Mouse (Mus musculus) embryo, embryonic 10.5 days (tissue): ENCODE measurements at regions not wholly inside any gene's neighbourhood (a gene's known extent, or its start where the extent isn't known, plus 50 kb on each side); places are given as distances from the start of the nearest gene placed in this dataset.

Experiments
- DNase-seq: peaks from one replicate; pipeline ENCODE4 v3.0.0-alpha.2; 2015; ENCODE audit warnings: low spot score

DNA sequence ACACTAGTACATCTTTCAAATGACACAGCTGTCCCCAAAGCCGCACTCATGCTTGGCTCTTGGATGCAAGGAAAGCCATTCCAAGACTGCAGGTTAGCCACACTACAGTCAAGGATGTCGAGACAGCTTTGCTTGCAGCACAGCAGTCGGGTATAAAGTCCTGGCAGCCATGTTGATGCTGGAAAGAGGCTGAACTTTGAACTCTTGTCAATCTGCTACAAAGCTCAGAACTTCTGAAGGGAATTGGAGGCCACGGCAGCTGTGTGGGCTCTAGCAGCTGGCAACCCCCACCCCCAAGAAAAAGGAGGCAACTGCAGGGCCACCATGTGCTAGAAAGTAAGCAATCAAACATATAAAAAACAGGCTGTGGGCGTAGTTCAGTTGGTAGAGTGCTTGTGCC, 90.0 kb upstream of the Zcchc2 start:
- no peak for DNase-seq

DNA sequence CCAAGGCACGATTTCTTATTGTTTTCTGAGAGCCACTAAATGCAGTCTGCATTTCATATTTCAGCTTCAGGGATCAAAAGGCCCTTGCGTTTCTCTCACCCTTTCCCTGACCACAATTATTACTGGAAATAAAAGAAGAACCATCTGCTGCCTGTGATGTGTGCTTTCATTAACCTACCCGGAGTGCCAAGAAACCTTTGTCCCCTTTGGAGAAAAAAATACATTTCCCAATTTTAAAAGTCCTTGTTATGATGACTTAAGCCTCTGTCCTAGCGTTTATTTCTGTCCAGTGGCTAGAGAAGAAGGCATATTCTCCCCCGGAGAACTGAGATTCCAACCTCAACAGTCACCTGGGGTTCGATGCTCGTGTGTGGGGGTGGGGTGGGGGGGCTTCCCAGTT, 89.3 kb upstream of the Zcchc2 start:
- DNase-seq = no peak

DNA sequence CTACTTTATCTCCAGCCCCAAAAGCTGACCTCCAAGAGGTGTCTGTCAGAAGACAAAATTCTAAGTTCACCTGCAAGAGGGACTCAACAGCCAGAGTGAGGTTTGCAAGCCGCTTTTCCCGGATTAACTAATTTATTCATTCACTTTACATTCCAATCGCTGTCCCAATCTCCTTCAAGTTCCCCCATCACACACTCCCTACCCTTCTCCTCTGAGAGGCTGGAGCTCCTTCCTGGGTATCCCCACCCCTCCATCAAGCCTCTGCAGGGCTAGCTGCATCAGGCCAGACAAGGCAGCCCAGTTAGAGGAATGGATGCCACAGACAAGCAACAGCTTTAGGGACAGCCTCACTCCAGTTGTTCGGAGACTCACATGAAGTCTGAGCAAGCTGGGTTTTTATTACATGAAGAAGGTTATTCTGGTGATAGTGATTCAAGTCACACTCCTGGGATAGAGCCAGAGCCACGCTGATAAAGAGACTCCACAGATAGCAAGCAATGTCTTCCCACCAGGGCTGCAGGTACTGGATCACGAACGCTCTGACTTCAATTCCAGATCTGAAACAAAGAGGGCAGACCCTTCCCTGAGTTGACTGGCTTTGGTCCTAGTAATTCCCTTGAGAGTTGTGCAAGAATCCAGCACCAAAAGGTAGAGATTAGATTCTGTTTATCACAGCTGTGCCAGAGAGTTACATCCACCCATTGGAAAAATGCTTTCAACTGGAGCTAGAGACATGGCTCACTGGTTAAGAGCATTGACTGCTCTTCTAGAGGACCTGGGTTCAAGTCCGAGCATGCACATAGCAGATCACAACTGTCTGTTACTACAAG, 86.7 kb upstream of the Zcchc2 start:
- no peak for DNase-seq

DNA sequence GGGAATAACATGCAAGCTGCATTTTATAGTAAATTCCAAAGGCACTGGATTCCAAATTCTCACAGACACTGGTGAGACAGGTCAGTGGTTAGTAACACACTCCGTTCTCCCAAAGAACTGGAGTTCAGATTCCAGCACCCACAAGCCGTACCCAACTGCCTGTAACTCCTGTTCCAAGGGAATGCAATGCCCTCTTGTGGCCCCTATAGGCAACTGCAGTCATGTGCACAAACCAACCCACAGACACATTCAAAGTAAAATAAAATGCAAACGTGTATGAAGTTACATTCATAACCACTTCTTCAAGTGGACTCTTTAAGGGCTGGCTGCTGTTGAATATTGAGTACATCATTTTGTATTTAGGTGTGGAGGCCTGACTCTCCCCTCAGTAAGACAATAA, 85.5 kb upstream of the Zcchc2 start:
- no peak for DNase-seq

DNA sequence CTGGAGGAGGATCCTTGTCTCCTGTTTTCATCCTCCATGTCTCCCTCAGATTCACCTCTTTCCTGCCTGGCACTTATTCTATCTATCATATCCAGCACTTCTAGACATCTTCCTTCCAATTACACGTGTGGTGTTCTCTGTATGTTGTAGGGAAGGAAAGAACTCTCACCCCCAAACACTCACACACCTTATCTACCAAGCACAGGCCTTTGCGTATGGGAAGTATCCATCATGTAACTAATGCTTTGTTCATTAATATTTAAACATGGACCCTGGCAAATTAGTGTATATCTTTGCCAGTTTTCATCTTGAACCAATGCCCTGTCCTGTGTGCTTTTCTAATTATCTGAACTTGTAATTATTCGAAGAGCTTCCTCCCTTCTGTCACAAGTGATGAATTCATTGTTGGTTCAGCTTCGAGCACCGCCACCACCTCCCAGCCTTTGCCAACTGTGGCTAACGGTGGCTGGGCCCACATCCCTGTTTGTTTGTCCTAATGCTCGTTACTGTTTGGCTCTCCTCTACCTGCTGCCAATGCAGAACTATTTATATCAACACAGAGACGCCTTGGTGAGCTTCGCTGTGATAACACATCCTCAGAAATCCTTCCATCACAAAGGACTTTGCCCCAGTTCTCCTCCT, 84.3 kb upstream of the Zcchc2 start:
- DNase-seq = no peak

DNA sequence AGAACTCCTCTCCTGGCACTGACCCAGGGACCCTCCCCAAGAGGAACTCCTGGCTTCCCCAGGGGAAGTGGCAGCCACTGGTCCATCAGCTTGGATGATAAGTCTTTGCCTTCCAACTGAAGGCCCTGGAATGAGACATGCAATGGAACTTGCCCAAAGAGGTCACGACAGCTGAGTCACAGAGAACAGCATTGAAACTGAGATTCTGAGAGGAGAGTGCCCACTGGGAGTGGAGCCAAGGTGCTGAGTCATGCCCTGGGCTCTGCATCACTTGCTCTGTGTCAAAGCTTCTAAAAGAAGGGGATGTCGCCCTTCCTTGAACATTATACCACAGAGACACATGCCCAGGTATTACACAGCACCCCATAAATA, 83.8 kb upstream of the Zcchc2 start:
- no peak for DNase-seq

DNA sequence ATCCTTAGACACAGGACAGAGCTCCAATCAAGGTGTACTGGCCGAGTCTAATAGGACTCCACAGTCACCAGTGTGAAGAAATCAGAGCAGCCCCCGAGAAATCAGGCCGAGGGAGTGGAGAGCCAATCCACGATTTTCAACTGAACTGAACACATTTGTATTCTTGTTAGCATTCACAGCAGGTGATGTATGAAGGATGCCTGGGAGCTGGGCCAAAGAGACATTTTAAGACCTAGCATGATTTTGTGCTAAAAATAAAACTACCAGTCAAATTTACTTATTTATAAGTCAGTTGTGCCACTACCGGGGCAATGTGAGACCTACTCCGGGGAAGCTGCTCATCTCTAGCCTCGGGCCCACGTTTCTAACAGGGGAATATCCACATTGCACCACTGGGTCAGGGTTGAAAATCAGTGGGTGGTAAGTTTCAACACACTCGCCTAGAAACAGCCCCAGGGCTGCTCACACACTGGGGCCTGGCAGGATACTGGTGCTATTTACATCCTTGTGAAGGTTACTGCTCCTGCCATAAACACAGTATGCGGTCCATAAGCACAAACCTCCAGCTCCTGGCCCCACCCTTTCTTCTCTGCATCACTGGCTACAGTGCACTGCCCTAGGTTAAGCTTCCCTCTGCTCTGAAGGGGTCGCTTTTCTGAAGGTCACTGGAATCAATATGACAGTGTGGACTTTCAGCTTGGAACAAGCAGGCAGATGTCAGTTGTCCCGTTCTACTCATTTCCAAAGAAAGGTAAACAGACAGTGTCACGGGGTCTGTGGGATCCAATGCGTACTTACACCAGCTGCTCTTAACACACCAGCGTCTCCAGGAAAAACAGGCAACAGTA, 82.0 kb upstream of the Zcchc2 start:
- peak; percentile 11 for DNase-seq

DNA sequence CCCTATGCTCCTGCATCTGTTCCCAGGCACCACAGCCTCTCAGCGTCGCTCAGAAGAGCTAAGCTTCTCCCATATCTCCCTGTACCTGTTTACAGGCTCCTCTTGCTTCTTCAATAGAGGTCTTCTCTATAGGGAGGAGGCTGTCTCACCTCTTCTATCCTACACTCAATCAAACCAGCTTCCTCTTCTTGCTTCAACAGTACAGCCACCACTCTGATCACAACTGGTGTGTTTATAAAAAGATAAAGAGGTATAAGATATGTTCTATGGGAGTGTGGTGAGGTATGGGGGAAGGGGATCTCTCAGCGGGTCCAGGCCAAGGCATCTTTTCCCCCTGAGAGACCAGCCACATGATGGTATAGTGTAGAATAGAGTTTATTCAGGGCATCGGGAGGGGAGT, 81.1 kb upstream of the Zcchc2 start:
- no peak for DNase-seq

DNA sequence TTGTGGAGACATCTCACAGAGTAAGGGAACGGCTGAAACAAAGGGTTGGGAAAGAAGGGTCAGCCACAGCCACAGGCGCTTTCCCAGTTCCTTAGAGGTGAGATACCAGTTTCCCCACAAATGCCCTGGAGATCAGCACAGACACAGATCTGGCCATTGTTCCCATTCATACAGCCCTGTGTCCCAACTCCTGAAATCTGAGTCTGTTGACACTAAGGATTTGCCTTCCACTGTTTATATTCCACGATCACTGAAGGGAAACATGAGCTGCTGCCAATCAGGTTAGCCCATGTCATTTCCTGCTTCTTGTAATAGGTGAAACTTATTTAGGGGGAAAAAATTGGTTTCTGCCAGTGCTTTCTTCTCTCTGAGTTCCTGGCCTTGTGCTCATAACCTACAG, 78.5 kb upstream of the Zcchc2 start:
- DNase-seq = peak; percentile 28

DNA sequence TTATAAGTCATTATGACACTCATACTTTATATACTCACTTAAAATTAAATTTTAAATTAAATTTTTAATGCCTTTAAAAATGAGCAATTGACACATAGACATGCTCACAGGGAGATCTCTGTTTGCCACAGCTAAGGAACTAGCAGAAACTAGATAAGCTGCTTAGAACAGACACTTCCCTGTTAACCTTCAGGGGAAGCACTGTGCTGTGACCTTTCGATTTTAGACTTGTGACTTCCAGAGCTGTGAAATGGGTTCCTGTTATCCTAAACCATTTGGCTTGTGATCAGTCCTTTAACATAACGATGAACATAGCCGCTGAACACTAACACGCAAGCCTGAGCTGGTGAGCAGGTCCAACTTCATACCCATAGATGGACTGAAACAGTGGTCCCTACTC, 68.4 kb upstream of the Zcchc2 start:
- DNase-seq = no peak

DNA sequence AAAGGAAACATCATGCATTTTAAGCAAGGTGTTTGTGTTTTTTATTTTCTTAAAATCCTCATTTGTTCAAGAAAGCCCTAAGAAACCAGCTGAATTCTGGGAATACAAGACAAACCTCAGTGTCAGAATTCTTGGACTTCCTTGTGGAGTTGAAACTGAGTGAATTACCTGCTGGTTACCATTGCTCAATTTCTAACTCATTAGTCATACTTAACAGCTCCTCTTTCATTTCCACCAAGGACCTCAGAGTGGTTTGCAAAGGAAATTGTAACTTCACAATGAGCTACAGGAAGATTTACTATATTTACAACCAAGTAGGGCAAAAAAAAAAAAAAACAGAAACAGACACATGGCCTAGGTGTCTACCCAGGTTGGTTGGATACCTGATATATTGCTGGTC, 67.6 kb upstream of the Zcchc2 start:
- no peak for DNase-seq

DNA sequence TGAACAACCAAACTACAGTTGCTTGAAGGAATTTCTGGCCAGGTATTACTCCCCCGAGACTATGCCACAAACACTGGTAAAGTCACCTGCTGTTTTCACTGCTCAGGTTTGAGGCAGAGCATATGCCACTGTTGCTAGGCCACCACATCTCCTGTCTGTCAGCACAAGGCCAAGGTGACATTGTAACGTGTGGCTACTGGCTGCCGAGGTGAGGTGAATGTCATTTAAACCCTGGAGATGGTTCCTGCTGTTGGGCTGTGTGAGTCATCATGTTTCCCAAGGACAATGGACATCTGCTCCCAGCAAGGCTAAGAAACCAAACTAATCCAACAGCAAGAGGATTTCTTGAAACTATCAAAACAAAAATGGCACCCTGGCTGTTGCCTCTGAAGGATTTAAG, 67.2 kb upstream of the Zcchc2 start:
- DNase-seq = no peak

DNA sequence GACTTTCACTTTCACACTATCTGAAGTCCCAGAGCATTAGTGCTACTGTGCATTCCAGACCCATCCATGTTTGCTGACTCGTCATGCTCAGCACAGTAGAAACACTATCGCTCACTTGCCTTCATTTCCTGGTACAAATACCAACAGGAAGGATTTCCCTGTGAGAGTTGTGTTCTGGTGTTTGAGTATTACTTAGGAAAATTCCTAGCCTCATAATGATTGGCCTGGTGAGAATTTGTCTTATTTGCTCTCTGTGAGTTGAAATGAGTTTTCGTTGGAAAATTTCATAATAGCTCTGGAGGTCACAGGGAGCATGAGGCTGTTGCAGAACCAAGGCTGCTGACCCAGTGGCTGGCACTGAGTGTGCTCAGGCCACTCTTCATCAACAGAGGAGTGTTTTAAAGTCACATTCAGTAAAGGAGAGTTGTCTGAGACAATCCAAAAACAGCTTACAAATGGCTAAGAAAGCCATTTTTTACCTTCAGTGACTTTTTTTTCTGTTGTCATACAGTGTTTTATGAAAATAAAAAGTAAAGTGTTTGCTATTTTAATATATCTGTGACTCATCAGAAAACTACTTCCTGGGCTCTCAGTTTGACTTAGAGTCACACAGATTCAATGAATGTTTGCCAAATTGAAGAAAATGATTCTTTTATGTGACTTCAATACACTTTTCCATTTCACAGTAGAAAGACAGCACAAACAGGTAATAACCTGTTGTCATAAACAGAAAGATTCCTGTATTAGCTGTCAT, 64.4 kb upstream of the Zcchc2 start:
- no peak for DNase-seq

DNA sequence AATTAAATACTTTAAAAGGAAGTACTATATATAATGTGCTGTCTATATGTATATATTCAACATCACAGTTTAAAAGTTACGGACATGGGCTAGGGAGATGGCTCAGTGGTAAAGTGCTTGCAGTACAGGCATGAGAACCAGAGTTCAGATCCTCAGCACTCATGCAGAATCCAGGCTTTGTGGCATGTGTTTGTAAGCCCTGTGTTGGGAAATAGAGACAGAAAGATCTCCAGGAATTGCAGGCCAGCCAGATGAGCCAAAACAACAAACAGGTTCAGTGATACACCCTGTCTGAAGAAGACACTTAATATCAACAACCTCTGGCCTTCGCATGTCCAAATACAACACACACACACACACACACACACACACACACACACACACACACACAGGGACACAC, 63.3 kb upstream of the Zcchc2 start:
- no peak for DNase-seq

DNA sequence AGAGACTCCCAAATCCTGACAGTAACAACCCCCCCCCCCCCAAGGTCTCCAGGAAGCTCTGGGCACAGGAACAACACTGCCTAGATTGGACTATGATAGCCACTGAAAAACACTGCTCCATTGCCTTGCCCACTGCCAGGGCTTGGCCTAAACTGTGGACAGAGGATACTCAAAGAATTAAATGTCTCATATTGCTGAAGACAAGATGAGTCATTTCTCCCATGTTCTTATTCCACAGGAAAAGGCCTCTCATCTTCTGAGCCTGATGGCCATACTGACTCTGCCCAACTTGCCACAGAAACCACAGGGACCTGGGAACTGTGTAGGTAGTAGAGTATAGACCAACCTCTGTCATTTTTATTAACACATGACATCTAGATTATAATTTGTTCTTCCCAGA, 59.4 kb upstream of the Zcchc2 start:
- no peak for DNase-seq

DNA sequence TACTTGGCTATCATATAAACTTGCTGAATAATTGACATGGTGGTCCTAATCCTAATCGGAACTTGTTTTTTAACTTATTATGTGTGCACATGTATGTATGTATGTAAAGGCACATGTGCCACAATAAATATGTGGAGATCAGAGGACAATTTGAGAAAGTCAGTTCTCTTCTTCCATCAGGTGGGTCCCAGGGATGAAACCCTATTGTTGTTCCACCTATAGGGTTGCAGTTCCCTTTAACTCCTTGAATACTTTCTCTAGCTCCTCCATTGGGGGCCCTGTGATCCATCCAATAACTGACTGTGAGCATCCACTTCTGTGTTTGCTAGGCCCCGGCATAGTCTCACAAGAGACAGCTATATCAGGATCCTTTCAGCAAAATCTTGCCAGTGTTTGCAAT, 56.0 kb upstream of the Zcchc2 start:
- peak; percentile 87 for DNase-seq
